Mouse (Mus musculus): ENCODE measurements around the gene Ryr1.

Ryr1 gene

DNA sequence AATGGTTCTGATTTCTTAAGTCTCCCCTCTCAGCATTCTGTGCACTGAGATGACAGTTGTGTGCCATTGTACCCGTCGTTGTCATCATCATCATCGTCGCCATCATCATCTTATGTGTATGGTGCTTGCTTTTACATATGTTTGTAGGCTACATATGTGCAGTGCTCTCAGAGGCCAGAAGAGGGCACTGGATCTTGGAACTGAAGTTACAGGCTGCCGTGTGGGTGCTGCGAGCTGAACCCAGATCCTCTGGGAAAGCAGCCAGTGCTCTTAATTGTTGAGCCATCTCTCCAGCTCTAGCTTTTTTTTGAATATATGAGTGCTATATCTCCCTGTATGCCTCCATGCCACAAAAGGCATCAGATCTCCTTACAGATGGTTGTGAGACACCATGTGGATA, 87.7 kb downstream of the Ryr1 start:
- in situ Hi-C loops (cut with MboI) = loop anchor here (5.0 kb wide), 1 partner anchor 70 kb away; no protein-coding TSS in a partner anchor

DNA sequence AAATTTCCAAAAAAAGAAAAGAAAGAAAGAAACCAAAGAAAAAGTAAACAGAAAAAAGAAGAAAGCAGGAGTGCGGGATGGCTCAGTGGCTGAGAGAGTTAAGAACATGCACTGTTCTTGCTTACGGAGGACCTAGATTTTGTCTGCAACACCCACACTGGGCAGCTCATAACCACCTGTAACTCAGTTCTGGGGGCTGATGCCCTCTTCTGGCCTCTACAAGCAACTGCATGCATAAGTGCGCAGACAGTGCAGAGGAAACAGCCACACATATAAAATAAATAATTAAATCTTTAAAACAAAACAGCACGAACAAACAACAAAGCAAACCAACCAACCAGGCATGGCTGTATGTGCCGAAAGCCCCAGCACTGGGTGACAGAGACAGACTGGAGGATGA, 92.3 kb downstream of the Ryr1 start:
- in situ Hi-C loops (cut with MboI) = no loop called here

- in situ Hi-C loops (cut with MboI) = no loop called here
Measured at GRCm38 (mm10) chr7:29031641-29032040, 93.3 kb downstream of the Ryr1 start.

DNA sequence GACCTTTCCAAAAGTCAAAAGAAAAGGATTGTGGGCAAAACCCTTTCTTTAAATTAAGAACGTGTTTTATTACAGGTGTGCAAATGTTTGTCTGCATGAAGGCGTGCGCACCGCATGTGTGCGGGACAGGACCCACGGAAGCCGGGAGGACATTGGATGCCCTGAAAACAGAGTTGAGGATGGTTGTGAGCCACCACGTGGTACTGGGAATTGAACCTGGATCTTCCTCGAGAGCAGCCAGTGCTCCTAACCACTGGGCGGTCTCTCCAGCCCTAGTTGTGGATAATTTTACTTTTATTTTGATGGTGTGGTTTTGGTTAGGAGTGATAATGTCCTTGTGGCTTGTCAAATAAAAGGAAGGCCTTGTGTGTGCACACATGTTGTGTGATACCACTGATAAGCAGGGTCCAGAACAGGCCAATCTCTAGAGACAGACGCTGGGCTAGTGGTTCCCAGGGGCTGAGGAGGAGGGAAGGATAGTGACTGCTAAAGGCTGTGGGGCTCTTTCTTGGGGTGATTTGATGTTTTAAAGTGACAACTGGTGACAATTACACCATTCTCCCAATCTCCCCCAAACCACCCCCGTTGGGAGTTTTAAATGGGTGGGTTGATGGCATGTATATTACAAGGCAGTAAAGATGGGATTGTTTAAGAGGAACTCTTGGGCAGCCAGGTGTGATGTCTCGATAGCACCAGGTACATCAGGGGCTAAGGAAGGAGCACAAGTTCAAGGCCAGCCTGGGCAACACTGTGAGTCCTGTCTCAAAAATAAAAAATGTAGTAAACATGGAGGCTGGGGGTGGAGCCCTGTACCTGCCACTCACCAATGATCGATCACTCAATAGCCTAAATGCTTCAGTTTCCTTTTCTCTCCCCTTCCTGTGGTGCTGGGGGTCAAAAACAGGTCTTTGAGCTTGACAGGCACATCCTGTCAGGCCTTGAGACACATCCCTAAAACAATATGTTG, 95.0 kb downstream of the Ryr1 start:
- in situ Hi-C loops (cut with MboI) = no loop called here

GRCm38 (mm10) chr7:29028761-29029160, 96.2 kb downstream of the Ryr1 start:
- in situ Hi-C loops (cut with MboI) = no loop called here

DNA sequence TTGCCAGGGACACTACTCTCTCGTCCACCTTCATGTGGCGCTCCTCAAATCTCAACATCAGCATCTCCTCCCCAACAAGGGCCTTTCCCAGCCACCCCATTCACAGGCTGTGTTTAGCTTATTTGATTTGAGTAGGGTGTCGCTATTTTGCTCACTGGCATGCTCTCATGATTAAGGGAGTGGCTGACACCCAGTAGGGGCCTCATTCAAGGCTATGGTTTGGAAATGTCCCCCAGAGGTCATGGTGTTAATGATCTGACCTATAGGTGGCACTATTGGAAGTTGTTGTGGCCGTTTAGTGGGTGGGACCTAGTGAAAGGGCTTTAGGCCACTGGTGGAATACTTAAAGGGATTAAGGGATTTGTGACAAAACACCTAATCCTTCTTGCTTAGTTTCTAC, 98.2 kb downstream of the Ryr1 start:
- in situ Hi-C loops (cut with MboI) = no loop called here

DNA sequence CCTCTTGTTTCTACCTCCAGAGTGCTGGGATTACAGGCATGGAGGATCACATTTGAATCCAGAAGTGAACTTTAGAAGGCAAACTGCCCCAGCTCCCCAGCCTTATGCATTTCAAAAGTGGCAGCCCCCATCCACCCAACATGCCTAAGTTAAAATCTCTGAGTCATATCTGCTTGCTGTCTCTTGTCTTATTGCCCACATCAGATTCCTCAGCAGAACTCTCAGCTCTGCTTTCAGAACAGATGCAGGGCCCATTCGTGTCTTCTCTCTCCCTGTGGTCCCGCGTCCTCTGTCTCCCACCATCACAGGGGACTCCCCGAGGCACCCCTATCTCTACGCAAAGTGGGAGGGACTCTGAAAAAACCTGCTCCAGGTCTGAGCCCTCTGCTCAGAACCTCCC, 98.8 kb downstream of the Ryr1 start:
- in situ Hi-C loops (cut with MboI) = no loop called here

DNA sequence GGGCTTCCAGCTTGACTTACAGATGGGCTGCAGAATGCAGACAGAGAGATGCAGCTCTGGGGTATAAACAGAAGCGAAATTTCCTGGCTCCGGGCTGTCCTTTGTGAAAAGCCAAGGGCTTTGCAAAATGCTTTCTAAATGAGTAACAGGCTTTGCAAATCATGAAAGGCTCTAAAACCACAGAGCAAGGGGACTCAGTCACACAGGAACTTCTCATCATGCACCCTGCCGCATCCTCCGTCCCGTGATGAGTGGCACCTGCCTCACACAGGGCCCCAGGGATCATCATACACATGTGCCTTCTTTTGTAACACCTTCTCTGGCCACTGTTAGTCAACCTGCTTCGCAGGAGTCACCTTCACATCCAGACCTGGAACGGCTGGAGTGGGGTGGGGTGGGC, 99.4 kb downstream of the Ryr1 start:
- in situ Hi-C loops (cut with MboI) = no loop called here

DNA sequence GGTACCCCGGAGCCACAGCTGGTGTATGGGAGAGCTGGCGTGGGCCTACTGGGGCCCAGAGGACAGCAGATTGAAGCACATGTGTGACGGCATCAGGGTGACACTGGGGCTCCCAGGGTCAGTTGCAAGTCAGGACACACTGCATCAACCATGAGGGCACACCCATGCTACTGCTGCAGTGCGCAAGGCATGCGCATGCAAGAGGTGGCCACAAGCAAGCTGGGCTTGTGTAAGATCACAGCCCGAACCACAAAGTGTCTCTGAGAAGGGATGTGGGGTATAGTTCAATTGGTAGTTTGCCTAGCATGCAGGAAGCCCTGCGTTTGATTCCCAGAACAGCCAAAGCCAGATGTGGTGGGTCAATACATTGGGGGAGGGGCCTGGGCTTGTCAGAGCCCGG, 101.5 kb downstream of the Ryr1 start:
- in situ Hi-C loops (cut with MboI) = no loop called here

DNA sequence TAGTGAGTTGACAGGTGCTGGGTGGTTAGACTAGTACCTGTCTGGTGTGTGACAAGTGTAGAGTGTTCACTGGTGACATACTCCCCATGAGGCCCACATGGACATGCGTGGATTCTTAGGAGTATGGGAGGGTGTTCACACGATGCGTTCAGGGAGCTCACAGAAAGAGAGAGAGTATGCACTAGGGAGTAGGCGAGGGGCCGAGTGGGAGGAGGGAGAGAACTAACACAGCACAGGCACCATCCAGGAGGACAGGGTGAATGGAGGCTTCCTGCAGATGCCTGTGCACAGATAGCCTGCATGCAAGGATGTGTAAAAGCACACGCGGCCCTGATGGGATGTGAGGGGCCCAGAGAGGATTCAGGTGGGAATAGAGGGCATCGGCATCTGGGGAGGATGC, 102.5 kb downstream of the Ryr1 start:
- in situ Hi-C loops (cut with MboI) = no loop called here

- in situ Hi-C loops (cut with MboI) = no loop called here
Measured at GRCm38 (mm10) chr7:29019447-29020220, 105.3 kb downstream of the Ryr1 start.

DNA sequence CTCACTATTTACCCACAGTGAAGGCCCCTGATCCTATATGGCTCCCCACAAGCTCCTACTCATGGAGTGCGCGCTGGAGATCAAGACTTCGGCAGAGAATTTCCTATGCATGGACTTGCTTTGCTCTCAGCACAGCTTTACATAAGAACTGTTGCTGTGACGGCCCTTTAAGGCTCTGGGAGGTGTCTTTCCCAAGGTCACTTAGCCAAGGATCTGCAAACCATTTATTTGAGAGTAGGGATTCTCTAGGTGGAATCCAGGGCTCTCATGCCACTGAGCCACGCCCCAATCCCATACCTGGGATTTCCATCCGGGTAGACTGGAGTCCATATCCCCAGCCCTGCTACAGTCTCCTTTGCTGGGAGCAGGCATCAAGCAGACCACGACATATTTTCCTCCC, 107.8 kb downstream of the Ryr1 start:
- in situ Hi-C loops (cut with MboI) = no loop called here

GRCm38 (mm10) chr7:29016440-29016839, 108.5 kb downstream of the Ryr1 start:
- in situ Hi-C loops (cut with MboI) = no loop called here

- in situ Hi-C loops (cut with MboI) = no loop called here
Measured at GRCm38 (mm10) chr7:29014984-29015383, 110.0 kb downstream of the Ryr1 start.

DNA sequence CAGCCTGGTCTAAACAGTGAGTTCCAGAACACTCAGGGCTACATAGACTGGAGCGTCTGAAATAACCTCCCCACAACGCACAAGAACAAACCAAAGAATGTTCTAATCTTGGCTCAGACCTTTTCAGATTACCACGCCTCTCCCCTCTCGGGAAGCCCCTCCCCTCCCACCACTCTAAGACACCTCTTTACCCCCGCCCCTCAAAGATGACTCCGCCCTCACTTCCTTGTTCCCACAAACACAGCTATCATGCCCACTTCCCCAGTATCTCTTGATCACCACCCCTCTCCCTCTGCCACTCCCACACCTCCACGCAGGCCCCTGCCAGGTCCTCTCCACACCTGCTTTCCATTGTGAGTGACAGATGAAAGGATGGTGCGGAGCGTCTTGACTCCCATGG, 116.3 kb downstream of the Ryr1 start:
- in situ Hi-C loops (cut with MboI) = loop anchor here (5.0 kb wide), 1 partner anchor 36 kb away; no protein-coding TSS in a partner anchor

GRCm38 (mm10) chr7:29008171-29008570, 116.8 kb downstream of the Ryr1 start:
- in situ Hi-C loops (cut with MboI) = loop anchor here (5.0 kb wide), 1 partner anchor 36 kb away; no protein-coding TSS in a partner anchor

GRCm38 (mm10) chr7:29007224-29008101, 117.5 kb downstream of the Ryr1 start:
- in situ Hi-C loops (cut with MboI) = loop anchor here (5.0 kb wide), 1 partner anchor 35 kb away; no protein-coding TSS in a partner anchor

GRCm38 (mm10) chr7:29000651-29001605, 124.1 kb downstream of the Ryr1 start:
- in situ Hi-C loops (cut with MboI) = no loop called here

DNA sequence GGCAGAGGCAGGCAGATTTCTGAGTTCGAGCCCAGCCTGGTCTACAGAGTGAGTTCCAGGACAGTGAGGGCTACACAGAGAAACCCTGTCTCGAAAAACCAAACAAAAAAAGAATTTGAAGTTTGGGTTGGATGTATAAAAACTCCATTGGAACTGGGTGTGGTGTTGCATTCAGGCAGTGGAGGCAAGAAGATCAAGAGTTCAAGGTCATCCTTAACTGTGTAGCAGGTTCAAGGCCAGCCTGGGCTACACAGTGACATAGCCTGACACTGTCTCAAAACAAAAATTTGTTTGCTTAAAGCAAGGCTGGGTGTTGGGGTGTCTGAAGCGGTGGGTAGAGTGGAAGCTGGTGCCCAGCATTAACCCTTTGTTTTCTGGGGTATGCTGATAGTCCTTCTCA, 131.6 kb downstream of the Ryr1 start:
- in situ Hi-C loops (cut with MboI) = no loop called here

- in situ Hi-C loops (cut with MboI) = no loop called here
Measured at GRCm38 (mm10) chr7:28992997-28993396, 132.0 kb downstream of the Ryr1 start.

DNA sequence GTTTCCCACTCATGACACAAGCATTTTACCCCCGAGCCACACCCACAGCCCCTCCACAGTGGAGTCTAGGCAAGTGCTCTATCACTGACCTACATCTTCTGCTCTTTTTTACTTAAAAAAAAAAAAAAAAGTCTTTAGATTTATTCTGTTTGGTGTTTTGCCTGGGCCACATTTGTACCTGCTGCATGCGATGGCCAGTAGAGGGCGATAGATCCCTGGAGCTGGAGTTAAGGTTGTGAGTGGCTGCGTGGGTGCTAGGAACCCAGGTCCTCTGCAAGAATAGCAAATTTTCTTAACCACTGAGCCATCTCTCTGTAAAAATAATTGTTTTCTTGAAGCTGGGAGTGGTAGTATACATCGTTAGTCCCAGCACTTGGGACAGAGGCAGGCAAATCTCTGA, 133.4 kb downstream of the Ryr1 start:
- in situ Hi-C loops (cut with MboI) = no loop called here

Measured in mature B cell (primary cell).